Mouse (Mus musculus): Measurements from ENCODE around the gene Ccdc113.
"Not testable (repeated sequence)": the region's sequence is repeated elsewhere in the genome, so short reads cannot be mapped to it uniquely, and the experiment has no call there.

The Ccdc113 gene

DNA sequence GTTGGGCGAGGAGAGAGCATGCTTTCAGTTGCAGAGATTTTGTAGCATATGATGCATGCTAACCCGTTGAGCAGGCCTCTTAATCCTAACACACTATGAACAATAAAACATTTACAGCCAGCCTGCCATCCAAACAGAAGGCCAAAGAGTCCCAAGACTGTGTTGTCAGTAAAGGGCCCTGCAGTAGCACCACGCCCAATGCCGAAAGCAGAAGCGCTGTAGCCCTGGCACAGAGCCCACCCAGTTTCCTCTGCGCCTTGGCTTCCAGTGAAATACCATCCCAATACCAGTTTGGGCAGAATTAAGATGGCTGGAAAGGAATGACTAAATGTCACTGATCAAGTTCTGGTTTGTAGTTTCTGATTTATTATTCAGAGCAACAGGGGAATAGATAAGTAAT is 8.3 kb downstream of the Ccdc113 start:
- no peak for DNase-seq

DNA sequence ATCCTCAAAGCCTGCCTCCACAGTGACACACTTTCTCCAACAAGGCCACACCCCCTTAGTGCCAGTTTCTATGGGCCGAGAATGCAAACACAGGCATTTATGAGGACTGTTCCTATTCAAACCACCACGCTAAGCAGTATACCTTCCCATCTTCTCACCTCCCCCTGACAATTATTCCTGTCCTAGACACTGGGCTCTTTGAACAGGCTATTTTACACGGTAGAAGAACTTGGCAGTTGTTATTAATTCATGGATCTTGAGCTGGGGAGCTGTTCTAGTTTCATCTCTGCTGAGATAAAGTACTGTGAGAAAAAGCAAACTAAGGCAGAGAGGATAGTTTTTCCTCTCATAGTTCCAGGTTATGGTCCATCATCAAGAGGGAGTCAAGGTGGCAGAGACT is 9.2 kb downstream of the Ccdc113 start:
- DNase-seq: no peak

DNA sequence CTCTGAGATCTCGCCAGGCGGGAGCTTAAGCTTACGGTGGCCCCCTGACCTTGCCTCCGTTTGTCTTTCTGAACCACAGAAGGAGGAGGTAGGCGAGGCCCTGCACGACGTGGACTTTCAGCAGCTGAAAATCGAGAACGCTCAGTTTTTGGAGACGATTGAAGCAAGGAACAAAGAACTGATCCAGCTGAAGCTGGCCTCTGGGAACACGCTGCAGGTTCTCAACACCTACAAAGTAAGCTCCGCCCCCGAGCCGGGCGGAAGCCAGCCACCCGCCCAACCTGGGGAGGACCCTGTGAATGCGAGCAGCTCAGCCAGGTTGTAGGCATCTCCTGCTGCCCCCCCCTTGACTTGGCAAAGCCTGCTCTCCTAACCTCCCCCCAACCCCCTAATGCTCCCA is 11.9 kb downstream of the Ccdc113 start:
- no peak for DNase-seq

DNA sequence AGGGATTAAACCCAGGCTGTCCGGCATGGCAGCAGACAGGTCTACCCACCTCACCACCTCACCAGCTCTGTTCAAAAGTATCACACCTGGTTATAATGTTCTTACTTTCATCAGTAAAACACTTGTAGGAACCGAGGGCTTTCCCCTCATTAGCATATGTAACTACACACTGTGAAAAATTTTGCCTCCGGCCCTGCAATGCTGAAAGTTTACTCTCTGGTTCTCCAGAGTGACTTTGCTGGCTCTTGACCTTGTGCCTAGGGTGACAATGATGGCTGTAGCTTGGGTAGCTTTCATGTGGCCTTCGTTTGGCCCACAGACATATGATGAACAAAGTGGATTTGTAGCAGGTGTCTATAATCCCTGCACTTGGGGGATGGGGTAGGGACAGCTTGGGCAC is 13.1 kb downstream of the Ccdc113 start:
- DNase-seq: no peak

DNA sequence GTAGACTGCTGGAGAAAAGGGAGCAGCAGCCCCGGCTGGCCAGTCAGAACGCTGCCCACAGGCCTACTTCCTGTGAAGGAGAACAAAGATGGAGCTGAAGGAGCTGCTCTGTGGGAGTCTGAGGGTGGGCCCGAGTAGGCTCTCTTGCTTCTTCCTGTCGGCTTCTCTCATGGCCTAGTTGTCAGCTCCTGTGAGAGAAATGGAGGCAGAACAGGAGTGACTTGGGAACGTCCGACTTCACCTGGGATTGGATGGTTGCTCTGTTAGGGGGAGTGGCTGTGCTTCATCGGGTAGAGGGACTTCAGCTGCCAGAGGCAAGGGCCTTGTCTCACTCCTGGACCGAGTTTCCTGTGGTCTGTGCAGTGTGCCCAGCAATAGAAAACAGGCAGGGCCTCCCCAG is 14.0 kb downstream of the Ccdc113 start:
- DNase-seq: no peak

DNA sequence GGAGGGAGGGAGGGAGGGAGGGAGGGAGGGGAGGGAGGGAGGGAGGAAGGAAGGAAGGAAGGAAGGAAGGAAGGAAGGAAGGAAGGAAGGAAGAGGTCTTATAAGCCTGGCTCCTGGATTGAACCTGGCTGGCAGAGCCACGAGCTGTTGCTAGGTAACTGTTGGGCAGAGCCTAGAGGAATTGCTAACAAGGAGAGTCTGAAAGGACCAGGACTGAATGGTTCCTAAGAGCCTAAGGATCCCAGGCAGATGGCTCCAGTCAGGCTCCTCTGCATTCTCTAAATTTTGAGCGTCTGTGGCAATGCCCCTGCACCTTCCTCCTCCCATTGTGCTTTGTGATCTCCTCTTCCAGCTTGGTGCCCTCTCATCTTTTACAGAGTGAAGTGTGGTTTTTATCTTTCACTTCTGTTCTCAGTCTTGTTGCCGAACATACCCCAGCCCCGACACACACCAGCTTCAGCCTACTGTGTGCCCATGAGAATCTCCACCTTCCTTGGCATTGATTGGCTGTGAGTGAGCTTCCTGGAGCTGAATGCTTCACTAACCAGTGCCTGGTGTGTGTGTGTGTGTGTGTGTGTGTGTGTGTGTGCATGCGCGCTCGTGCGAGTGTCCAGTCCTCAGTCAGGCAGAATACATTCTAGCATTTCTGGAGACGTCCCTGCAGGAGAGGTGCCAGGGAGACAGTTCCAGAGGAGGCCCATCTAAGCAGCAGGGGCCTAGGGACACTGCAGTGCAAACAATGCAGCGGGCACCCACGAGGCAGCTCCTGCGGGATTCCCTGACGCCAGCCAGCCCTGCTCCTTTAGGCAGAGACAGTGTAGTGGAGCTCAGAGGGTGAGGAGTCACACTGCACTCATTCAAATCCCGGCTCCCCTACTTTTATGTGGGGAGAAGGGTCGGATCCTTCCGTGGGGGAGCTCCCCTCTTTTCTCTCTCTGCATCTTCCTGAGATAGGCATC is 16.3 kb downstream of the Ccdc113 start:
- peak; percentile 26 for DNase-seq

DNA sequence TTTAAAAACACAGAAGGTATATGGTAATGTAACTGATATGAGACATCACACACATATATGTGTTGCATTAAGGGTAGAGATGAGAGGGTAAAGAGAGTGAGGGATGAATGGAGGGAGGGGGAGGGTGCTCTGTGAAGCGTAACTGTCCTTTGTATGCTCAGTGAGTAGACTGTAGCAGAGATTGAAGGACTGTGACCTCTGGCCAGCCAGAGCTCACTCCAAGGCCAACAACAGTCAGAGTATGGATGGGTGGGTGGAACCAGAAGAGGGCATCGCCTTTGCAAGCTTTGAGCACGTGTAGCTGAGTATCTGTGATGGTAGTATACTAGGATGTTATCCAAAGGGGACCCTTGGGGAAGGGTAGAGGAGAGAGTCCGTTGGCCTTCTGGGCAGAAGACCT is 17.7 kb downstream of the Ccdc113 start:
- no peak for DNase-seq

DNA sequence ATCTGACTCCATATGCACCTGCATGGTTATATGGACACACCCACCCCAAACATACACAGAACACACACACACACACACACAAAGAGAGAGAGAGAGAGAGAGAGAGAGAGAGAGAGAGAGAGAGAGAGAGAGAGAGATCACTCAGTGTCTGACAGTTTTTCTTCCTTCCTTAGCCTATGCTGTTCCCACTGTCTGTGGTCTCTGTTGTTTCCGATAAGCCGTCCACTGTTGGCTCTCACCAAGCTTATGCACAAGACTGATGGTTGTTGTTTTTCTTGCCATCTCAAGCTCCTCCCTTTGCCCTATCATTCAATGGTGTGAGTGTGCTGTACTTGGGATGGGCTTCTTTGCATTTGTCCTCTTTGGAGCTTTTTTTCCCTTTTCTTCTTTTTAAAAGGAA is 22.1 kb downstream of the Ccdc113 start:
- no peak for DNase-seq

DNA sequence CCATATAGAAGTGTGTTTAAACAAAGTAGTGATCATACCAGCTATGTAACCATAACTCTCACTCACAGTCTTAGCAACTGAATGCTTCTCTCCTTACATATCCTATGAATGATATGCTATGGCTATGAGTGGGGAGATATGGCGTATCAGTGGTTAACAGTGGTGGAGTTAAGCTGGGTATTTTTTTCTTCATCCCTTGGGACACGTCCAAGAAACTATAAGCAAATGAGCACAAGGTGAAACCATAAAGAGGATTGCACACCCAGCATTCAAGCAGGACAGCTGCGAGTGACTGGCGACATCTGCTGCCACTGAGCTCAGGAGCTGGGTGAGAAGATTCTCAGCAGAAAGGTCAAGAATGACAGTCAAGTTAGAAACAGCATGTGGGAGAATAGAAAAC is 32.3 kb downstream of the Ccdc113 start:
- no peak for DNase-seq

DNA sequence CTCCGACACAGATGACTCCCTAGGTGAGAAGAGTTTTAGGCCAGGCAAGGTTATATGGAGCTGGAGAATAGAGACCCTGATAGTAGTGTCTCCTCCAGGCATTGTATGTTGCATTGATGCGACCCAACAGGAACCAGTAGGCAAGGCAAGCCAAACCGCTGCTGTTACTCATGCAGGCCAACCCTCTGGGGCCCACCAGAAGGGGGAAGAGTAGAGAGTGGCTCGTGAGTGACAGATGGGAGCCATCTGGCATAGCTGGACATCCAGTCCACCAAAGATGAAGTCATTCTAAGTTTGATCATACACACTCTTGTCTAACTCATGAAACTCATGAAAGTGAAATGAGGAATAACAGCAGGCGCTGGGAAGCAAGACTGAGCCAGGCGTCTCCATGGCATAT is 32.9 kb downstream of the Ccdc113 start:
- DNase-seq: no peak

DNA sequence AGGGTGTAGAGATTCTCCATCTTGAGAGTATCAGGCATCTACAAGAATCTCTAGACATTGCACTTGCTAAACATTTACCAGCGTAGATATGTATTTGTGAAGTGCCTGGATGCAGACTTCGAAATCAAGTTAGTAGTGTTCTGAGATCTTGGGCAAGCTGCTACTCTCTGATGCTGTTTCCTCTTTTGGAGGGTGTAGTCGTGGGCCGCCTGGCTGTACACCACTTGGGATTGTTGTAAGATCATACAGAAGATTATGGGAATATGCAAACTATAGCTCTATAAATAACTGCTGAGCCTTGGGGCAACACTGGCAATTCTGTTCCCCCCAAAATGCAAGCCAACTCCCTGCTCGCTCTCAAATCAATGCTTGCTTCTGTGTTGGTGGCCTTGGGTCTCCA is 39.3 kb downstream of the Ccdc113 start:
- no peak for DNase-seq

DNA sequence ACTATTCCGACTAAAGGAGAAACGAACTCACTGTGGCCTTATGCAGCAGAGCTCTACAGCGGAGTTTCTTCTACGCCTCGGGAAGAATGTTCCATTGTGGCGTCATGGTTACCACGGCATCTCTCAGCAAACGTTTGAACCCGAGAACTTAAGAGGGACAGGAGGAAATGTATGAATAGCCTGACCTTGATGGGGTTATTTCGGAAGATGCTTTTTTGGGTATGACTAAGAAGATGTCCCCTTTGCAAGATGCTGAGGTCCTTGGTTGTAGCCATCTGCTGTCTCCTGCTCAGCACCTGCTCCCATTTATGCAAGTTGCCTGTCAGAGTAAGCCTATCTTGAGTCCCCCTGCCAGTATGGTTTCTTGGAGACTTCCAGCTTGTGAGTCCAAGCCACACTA is 42.4 kb downstream of the Ccdc113 start, which contains the start of gene Prss54:
Gene Prss54 (minus strand): TSS at position 101 of the 400 bp plus-strand sequence.
- DNase-seq: no peak

DNA sequence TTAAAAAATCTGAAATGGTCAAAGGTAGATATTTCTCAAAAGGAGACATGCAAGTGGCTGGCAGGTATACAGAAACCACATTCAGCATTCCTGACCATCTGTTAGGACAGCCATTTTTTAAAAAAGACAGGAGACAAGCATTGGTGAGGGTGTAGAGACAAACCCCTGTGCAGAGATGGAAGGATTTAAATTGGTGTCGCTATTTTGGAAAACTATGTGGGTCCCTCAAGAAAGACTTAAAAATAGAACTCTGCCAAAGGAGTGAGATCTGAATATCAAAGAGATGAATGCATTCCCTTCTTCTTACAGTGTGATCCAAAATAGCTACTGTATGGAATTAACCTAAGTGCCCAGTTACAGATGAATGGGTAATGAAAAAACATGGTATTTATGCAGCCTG is 53.5 kb downstream of the Ccdc113 start:
- DNase-seq: no peak

DNA sequence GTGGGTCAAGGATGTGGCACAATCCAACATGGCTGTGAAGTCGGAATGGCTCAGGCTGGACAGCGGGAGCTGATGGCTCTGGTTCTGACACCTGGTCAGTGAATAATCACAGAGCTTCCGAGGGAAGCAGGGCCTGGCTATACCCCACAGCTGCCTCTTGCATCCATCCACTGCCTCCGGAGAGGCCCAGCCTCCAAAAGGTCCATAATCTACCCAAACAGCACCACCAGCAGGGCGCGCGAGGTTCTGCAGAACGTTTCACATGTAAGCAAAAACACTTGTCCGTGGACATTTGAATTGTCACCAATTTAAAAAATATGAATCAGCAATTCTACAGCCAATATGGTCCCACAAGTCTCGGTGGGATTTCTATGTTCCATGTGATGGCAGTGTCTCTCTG is 55.4 kb downstream of the Ccdc113 start:
- DNase-seq: no peak

DNA sequence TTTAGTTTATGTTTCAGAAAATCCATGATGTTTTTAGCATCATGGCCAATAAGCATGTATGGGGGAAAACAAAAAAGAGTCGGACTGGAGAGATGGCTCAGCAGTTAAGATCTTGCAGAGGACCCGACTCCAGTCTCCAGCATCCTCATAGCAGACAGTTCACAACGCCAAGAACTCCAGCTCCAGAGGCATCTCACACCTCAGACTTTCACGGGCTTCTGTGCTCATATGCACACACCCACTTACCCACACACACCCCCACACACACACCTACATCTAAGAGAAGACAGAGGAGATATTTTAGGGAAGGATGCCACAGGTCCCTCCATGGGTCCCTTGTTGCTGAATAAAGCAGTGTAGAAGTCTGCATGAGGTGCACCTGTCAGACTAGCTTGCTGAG is 56.7 kb downstream of the Ccdc113 start:
- DNase-seq: no peak

DNA sequence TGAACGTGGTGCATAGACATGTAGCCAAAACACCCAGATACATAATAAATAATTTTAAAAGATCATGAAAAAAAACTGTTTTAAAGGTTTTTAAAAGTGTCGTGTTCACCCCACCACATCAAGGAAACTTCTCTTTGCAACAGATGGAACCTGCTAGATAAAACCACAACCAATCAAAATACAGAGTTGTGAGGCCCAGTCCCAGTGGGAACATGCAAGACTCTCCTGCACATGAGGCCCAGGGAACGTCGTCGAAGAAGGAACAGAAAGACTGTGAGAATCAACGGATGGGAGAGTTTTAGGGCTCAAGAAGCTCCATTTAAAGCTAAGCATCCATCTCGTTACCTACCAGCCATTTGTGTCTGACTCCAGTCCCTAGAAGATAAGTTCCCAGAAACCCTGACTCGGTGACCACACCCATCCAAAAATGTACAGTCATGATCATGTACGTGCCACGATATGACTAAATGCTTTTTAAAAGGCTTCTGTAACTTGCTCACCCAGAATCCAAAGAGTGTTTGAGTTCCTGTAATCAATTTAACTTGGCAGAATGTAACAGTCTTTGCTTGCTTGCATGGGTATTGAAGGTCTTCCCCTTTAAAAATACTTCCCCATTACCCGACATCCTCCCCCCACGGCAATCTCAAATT is 58.4 kb downstream of the Ccdc113 start:
- no peak for DNase-seq

DNA sequence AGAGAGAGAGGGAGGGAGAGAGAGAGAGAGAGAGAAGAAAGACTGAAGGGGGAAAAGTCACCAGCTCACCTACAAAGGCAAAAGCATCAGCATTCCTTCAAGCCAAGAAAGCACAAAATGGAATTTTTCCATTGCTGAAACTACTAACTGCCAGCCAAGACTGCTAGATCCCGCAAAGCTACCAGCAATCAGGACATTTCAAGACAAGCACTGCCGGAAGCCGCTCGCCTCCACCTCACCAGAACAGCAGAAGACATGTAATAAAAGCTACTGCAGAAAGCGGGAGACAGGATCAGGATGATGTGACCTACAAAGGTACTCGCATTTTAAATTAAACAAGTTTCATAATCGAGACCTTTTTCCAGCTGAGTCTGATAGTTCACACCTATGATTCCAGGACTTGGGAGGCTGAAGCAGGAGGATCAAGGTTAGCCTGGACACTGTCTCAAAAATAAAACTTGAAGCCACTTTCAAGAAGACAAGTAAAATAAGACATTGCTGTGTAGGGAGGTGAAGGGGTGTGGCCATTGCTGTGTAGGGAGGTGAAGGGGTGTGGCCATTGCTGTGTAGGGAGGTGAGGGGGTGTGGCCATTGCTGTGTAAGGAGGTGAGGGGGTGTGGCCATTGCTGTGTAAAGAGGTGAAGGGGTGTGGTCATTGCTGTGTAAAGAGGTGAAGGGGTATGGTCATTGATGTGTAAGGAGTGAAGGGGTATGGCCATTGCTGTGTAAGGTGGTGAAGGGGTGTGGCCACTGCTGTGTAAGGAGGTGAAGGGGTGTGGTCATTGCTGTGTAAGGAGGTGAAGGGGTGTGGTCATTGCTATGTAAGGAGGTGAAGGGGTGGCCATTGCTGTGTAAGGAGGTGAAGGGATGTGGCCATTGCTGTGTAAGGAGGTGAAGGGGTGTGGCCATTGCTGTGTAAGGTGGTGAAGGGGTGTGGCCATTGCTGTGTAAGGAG is 59.8 kb downstream of the Ccdc113 start:
- DNase-seq: no peak

DNA sequence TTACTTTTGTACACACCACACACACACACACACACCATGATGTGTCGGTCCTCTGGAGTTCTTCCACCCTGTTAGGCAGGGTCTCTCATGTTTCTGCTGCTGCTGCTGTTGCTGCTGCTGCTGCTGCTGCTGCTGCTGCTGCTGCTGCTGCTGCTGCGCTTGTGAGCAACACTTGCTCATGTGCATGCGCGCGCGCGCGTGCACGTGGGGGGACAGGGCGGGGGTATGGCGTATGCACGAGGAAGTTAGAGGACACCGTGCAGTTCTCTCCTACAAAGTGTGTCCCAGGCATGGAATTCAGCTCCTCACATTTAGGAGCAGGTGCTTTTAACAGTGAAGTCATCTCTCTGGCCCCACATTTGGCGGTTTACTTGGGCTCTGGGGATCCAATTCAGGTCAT is 61.2 kb downstream of the Ccdc113 start:
- no peak for DNase-seq

DNA sequence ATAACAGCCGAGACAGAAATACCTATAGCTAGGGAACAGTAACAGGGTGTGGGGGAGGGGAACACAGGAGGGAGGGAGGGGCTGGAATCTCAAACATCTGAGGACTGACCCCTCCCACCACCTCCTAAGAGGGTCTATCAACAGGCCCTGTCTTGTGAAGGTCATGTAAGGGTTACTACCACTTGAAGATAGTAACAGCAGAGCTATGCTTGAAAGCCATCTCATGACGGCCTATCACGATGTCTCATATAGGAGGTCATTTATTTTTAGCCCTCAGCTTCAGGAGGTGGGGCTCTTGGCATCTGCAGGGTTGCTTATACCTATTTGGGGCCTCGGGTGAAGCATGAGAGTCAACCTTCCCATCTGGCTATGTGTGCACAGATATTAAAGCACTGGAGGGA is 63.0 kb downstream of the Ccdc113 start:
- DNase-seq: peak; percentile 24

DNA sequence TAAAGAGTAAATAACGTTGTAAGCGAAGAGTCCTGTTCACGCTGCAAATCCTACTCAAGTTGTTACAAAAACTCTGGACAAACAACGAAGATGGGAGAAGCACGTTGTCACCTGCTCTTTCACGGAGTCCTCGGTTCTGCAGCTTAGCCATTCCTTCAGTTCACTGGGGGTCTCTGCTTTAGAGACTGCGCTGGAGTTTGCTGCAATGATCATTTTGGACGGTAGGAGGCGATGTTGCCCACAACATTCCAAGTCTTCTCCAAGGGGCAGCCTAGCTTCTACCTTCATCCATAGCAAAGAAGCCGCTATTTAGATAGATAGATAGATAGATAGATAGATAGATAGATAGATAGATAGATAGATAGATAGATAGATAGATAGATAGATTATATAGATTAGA is 66.0 kb downstream of the Ccdc113 start:
- DNase-seq: peak; percentile 75

DNA sequence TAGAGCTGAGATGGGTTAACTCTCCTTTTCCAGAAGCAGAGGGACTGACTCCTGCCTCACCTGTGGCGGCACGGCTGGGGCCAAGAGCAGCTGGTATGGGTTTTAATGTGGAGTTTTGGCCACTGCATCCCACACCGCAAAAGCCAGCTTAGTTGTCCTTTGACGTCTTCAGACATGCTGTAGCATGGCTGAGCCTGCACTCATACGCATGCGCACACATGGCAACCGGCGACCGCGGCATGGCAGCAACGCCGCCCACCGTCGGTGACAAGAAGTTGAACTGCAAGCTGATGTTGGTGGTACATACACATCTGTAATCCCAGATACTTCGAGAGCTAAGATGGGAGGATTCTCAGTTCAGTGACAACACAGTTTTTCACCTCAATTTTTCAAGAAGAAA is 67.4 kb downstream of the Ccdc113 start:
- DNase-seq: no peak

DNA sequence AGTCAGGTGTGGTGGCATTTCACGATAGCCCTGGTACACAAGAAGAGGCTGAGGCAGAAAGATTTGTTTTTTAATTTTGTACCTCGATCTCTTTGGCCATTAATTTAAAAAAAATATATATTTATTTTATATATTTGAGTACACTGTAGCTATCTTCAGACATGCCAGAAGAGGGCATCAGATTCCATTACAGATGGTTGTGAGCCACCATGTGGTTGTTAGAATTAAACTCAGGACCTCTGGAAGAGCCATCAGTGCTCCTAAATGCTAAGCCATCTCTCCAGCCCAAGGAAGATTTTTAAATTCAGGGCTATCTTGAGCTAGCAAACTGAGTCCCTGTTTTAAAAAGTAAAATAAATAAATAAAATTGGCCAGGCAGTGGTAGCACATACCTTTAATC is 68.3 kb downstream of the Ccdc113 start:
- no peak for DNase-seq

DNA sequence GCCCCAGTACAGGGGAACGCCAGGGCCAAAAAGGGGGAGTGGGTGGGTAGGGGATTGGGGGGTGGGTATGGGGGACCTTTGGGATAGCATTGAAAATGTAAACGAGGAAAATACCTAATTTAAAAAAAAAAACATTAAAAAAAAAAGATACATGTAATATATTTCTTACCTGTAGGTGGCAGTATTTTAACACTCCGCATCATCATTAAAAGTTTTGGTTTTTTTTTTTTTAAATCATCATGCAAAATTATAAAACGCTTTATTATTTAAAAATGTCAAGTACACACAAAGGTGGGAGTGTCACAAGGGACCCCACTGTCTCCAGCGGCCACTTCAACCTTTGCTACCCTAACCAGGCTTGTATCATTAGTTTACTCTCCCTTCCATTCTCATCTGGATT is 72.6 kb downstream of the Ccdc113 start:
- not testable (repeated sequence) for DNase-seq
